Mouse (Mus musculus) left cerebral cortex, adult 8-10 months (tissue): ENCODE measurements at regions not wholly inside any gene's neighbourhood (a gene's known extent, or its start where the extent isn't known, plus 50 kb on each side); places are given as distances from the start of the nearest gene placed in this dataset.

Experiments used
- DNase-seq, 2 experiments: peaks; one replicate each; pipeline ENCODE4 v3.0.0; 2022; ENCODE audit warnings: low spot score in 2 of 2

GRCm38 (mm10) chr7:113156861-113157747 is 50.2 kb upstream of the Arntl start:
- no peak for DNase-seq
